Mouse (Mus musculus) hindbrain, embryonic 11.5 days (tissue): ENCODE results near the gene Rnf141. TPM values are rescaled to one million over a fixed set of nuclear protein-coding genes. Genes with fewer than 3 reads are reported as not detected.

Experiments used
- ATAC-seq: fragments of 200-750 bp; cut with Nextera tagmentation; 2 replicates; pipeline ENCODE4 v1.8.0; 2017; ENCODE audit warnings: mild to moderate bottlenecking, moderate TSS enrichment, moderate library complexity; ENCODE audit not compliant: low FRiP score
- DNase-seq: peaks from one replicate; pipeline ENCODE4 v3.0.0-alpha.2; 2015; ENCODE audit warnings: low spot score
- H3K27ac ChIP-seq: fragments of 300-500 bp; sonication (generic); 2 replicates; pipeline ENCODE4 v1.5.1; 2014; ENCODE audit warnings: mild to moderate bottlenecking, low read depth, low read length
- H3K27me3 ChIP-seq: fragments of 300-500 bp; sonication (generic); 2 replicates; pipeline ENCODE4 v1.6.1; 2014; ENCODE audit warnings: mild to moderate bottlenecking, low read length, moderate library complexity, mixed read lengths; ENCODE audit not compliant: control insufficient read depth, insufficient read depth
- H3K36me3 ChIP-seq: fragments of 300-500 bp; sonication (generic); 2 replicates; pipeline ENCODE4 v1.6.1; 2014; ENCODE audit warnings: mild to moderate bottlenecking, low read length, moderate library complexity, mixed read lengths; ENCODE audit not compliant: control insufficient read depth, insufficient read depth
- H3K4me1 ChIP-seq: fragments of 300-500 bp; sonication (generic); replicated peaks from 2 replicates; pipeline ENCODE4 v1.6.1; 2014; ENCODE audit warnings: low read length, mixed read lengths; ENCODE audit not compliant: control insufficient read depth, insufficient read depth
- H3K4me2 ChIP-seq: fragments of 300-500 bp; sonication (generic); replicated peaks from 2 replicates; pipeline ENCODE4 v1.6.1; 2014; ENCODE audit warnings: mild to moderate bottlenecking, low read depth, low read length
- H3K4me3 ChIP-seq: fragments of 300-500 bp; sonication (generic); 2 replicates; pipeline ENCODE4 v1.5.1; 2014; ENCODE audit warnings: low read depth, low read length
- H3K9ac ChIP-seq: fragments of 300-500 bp; sonication (generic); 2 replicates; pipeline ENCODE4 v1.6.1; 2014; ENCODE audit warnings: low read depth, low read length
- H3K9me3 ChIP-seq: fragments of 300-500 bp; sonication (generic); 2 replicates; pipeline ENCODE4 v1.6.1; 2016; ENCODE audit warnings: low read length; ENCODE audit not compliant: control insufficient read depth
- WGBS: fragments of 180-500 bp; shearing (Covaris S2); extraction: QIAGEN DNeasy Blood & Tissue Kit; methylation state at CpG from one replicate; pipeline ENCODE4 v1.1.7; 2014; 5-methylcytosine and 5-hydroxymethylcytosine counted together
- polyA plus RNA-seq: library from polyadenylated mRNA; unstranded; fragments of >200 nt; fragmentation: Nextera tagmentation; extraction: Ambion mirVana; gene quantifications from 2 replicates; pipeline ENCODE4 v1.2.1, GENCODE M21; 2014

Gene Rnf141
- polyA plus RNA-seq, 1 experiment from 2014 or later: 28.2 TPM

DNA sequence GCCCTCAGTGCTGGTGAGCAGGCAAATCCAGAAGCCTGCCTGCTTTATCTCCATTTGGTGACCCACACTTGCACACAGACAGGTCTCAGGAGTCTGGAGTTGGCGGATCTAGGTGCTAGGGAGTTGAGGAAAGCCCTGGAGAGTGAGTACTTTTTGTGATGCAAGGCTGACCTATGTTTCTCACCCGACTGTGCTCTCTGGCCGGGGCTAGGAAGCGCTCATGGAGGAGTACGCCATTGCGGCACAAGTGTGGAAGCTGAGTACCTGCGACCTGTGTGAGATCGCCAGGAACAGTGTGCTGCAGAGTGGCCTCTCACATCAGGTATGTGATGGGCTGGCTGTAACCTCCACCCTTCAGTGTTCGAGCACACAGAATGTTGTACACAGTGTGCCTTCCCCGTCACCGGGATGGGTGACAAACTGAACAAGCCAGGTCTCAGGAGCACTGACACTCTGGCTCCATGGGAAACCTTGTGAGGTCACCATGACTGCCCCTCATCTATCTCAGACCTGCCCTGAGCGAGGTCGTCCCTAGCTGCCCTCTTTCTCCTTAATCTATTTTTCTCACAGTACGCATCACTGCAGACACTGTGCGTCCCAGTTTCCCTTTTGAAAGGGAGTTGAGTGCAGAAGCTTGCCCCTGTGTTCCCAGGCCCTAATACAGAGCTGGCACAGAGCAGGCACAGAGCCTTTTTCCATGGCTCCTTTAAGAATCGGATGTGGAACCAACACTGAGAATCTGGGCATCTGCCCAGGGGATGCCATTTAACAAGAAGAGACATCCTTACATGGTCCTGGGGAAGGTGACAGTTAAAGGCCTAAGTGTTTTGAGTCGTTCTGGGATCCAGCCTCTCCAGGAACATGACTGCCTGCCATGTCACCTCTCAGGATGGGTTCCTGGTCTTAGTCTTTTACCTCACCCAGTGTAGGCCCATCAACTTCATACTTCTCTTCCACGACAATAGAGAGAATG is 34.4 kb downstream of the Rnf141 start:
- Histone ChIP-seq H3K4me2 (no peak overlapping the region), H3K27ac (no peak overlapping the region), H3K27me3 (no peaks in the 10 kb centered on the region), H3K9me3 (no peaks in the 10 kb centered on the region), H3K9ac (no peak overlapping the region), H3K36me3 (0 out of 2 replicates have a peak, but pooled peaks cover 2% of the 10 kb centered on the region), H3K4me3 (no peak overlapping the region), H3K4me1 (no peaks in the 10 kb centered on the region)
- WGBS: 87% methylated on average over 18 of the region's 18 CpGs
- DNase-seq (no peak), ATAC-seq (no peak)

DNA sequence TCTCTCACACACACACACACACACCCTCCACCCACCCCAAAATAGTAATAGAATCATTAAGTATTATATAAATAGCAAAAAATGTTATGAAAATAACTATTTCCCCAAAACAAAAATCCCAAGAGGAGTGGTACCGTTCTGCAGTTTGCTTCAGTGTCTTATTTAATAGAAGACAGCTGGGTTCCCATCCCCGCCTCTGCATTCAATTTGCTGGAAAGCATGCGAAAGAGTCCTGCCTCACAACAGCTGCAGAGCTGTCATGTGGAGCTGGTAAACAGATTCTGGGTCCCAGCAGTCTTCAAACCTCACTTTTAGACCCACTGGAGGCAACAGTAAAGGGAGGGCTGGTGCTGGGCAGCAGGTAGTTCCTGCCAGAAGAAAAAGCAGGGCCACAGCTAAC is 35.3 kb downstream of the Rnf141 start:
- H3K9me3 ChIP-seq: no peaks in the 10 kb centered on the region
- DNase-seq (no peak), ATAC-seq (no peak)
- H3K36me3 ChIP-seq: 0 out of 2 replicates have a peak, but pooled peaks cover 2% of the 10 kb centered on the region
- no peaks in the 10 kb centered on the region for H3K27me3 ChIP-seq
- 59% methylated on average over 3 of the region's 3 CpGs for WGBS
- no peak overlapping the region for H3K4me2 ChIP-seq
- H3K9ac ChIP-seq: no peak overlapping the region
- no peaks in the 10 kb centered on the region for H3K4me1 ChIP-seq
- no peak overlapping the region for H3K27ac ChIP-seq
- H3K4me3 ChIP-seq: no peak overlapping the region

DNA sequence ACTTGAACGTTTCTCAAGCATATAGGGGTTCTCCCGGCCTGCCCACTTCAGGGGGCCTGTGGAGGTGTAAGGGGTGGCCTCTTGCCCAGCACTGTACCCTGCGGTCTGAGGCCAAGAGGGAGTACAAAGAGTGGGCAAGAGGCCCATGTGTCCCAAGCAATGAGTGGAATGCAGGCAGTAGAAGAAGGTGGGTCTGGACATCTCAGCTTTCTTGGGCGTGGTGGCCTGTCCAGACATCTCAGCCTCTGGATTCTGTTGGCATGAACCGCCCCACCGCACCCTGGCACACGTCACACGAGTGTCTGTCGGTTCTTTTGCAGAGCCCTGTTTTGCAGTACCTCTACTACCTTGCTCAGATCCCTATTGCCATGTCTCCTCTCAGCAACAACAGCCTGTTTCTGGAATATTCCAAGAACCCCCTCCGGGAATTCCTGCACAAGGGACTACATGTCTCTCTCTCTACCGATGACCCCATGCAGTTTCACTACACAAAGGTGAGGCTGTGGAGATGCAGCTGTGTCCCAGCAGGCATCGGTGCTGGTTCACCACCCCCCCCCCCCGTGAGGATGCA is 36.7 kb downstream of the Rnf141 start:
- WGBS: 94% methylated on average over 13 of the region's 13 CpGs
- H3K9me3 ChIP-seq: no peaks in the 10 kb centered on the region
- H3K27ac ChIP-seq: no peak overlapping the region
- no peaks in the 10 kb centered on the region for H3K4me1 ChIP-seq
- H3K27me3 ChIP-seq: no peaks in the 10 kb centered on the region
- no peak overlapping the region for H3K9ac ChIP-seq
- H3K4me2 ChIP-seq: no peak overlapping the region
- 0 out of 2 replicates have a peak, but pooled peaks cover under 1% of the 10 kb centered on the region for H3K36me3 ChIP-seq
- H3K4me3 ChIP-seq: no peak overlapping the region
- DNase-seq (no peak), ATAC-seq (no peak)

DNA sequence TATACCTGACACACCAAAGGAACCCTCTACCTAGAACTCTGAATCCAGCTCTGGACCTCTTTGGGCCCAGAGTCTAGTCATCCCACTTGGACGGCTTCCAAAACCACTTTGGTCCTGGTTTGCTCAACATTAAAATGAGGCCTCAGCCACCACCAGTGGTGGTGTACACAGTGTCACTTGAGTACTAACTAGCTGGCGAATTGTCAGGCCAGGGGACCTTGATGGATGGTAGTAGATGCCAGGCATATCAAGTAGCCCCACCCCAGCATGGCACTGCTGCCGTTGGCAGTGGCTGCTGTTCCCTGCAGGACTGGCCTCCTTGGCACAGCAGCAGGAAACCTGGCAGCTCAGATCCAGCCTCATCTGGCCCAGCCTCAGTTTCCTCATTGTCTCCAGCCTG is 40.0 kb downstream of the Rnf141 start:
- Histone ChIP-seq H3K4me3 (no peak overlapping the region), H3K4me1 (no peaks in the 10 kb centered on the region), H3K4me2 (no peak overlapping the region), H3K27me3 (no peaks in the 10 kb centered on the region), H3K9me3 (no peaks in the 10 kb centered on the region), H3K27ac (no peak overlapping the region), H3K36me3 (no peaks in the 10 kb centered on the region), H3K9ac (no peak overlapping the region)
- WGBS: 80% methylated on average over 3 of the region's 3 CpGs
- ATAC-seq (no peak), DNase-seq (no peak)

DNA sequence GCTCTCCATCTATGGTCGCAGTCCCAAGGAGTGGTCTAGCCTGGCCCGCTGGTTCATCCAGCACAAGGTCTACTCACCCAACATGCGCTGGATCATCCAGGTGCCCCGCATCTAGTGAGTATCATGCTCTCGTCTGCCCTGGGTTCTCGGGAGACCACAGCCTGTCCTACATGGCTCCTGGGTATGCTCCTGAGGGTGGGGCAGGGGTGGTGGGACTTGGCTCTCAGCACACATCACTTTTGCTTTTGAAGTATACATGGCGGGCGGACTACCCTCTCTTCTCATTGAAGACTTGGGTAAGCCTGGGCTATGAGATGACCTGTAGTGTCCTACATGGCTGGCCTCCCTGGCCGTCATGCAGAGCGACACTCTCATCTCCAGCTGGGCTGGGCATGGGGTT is 41.1 kb downstream of the Rnf141 start:
- DNase-seq: no peak
- WGBS: 93% methylated on average over 10 of the region's 10 CpGs
- Histone ChIP-seq H3K27ac (no peak overlapping the region), H3K9me3 (no peaks in the 10 kb centered on the region), H3K36me3 (no peaks in the 10 kb centered on the region), H3K27me3 (no peaks in the 10 kb centered on the region), H3K9ac (no peak overlapping the region), H3K4me3 (no peak overlapping the region), H3K4me2 (no peak overlapping the region), H3K4me1 (no peaks in the 10 kb centered on the region)
- ATAC-seq: no peak

DNA sequence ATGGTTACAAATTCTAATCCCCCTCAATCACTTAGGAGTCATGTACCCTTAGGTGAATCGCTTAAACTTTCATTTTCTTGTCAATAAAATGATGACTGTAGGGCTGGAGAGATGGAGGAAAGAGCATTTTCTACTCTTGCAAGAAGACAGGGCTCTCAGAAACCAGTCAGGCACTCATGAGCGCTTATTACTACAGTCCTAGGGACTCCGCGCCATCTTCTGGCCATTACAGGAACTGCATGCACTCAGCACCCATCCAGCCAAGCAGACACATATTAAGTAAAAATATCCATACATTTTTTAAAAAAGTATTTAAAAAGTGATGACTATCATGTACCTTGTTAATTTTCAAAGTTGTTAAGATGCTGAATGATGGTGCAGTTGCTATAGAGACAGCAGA is 43.2 kb downstream of the Rnf141 start:
- H3K4me1 ChIP-seq: no peaks in the 10 kb centered on the region
- ATAC-seq (peak; percentile 58; the same call in 1 of the 2 replicates), DNase-seq (peak; percentile 88)
- H3K9ac ChIP-seq: no peak overlapping the region
- no peaks in the 10 kb centered on the region for H3K27me3 ChIP-seq
- H3K4me2 ChIP-seq: no peak overlapping the region
- H3K4me3 ChIP-seq: no peak overlapping the region
- H3K36me3 ChIP-seq: no peaks in the 10 kb centered on the region
- no peaks in the 10 kb centered on the region for H3K9me3 ChIP-seq
- no peak overlapping the region for H3K27ac ChIP-seq
- WGBS: 2% methylated on average over 4 of the region's 4 CpGs

DNA sequence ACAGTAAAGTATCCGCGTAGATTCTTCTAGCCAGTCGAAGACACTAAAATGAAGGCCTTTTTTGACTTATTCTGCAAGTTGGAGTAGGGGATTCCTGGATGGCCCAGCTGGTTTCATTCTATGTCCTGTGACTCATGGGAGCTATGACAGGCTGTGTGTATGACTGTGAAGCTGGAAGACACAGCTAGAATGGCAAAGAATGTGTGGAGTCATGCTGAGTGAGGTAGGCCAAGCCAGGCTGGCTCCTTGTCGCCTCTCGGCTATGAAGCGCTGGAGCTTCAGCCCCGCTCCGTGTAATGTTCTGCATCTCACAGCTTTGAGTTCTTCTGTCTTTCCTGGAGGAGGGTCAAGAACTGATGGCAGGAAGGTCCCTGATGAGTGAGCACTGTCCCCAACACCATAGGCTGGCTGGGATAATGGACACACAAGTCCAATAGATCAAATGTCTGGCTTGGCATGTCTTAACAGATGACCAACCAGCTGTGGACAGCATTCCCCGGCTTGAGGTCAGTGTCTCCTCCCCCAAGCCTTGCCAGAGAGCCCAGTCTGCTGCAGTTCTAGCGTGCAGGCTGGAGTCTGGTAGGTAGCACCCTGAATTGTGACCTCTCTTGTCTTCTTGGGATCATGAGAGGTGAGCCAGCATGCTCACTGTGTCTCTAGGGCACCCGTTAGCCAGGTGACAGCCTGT is 46.4 kb downstream of the Rnf141 start:
- H3K9ac ChIP-seq: no peak overlapping the region
- ATAC-seq (no peak), DNase-seq (no peak)
- no peak overlapping the region for H3K4me2 ChIP-seq
- no peaks in the 10 kb centered on the region for H3K27me3 ChIP-seq
- H3K9me3 ChIP-seq: no peaks in the 10 kb centered on the region
- no peak overlapping the region for H3K27ac ChIP-seq
- no peaks in the 10 kb centered on the region for H3K4me1 ChIP-seq
- H3K36me3 ChIP-seq: no peaks in the 10 kb centered on the region
- no peak overlapping the region for H3K4me3 ChIP-seq
- WGBS: 82% methylated on average over 11 of the region's 11 CpGs

DNA sequence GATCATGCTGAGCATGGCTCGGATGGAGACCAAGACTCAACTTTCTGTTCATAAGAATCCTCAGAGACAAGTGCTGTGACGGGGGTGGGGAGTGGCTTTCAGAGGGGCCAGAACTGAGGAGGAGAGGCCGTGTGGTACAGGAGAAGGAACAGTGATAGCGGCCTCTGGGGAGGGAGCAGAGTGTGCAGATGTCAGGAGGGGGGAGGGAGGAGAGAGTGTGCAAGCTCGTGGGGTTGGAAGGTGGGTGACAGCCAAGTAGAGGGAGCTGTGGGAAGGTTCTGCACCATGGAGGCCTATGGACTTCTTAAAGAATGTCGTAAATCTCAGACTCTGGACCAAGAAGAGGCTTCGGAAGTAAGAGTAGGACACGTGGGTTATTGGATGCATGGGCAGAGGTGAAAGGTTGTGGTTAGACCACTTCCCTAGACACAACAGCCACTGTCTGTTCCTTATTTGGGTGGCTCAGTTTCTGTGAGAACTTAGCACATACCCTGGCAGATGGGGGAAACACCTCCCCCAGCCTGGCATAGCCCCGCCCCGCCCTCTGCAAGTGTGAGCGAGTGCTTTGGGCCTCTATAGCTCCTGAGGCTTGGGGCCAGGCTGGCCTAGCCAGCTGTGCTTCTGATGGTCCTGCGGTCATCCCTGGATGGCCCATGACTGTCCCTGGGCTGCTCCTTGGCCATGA is 47.7 kb downstream of the Rnf141 start:
- H3K4me2 ChIP-seq: no peak overlapping the region
- no peaks in the 10 kb centered on the region for H3K27me3 ChIP-seq
- no peaks in the 10 kb centered on the region for H3K9me3 ChIP-seq
- ATAC-seq (no peak), DNase-seq (no peak)
- H3K4me3 ChIP-seq: no peak overlapping the region
- H3K36me3 ChIP-seq: no peaks in the 10 kb centered on the region
- no peak overlapping the region for H3K27ac ChIP-seq
- H3K4me1 ChIP-seq: no peaks in the 10 kb centered on the region
- WGBS: 76% methylated on average over 12 of the region's 12 CpGs
- H3K9ac ChIP-seq: no peak overlapping the region
